Mouse (Mus musculus) stomach, postnatal 0 days (tissue): Measurements from ENCODE around the gene Hoga1.

ENCODE experiments used
- CTCF ChIP-seq: IDR thresholded peaks from 2 replicates; pipeline ENCODE4 v1.5.1; 2016; ENCODE audit warnings: antibody characterized with exemption, low read depth, mild to moderate bottlenecking, moderate library complexity
- EP300 ChIP-seq: optimal IDR thresholded peaks from 2 replicates; pipeline ENCODE3; 2016; ENCODE audit warnings: antibody characterized with exemption

DNA sequence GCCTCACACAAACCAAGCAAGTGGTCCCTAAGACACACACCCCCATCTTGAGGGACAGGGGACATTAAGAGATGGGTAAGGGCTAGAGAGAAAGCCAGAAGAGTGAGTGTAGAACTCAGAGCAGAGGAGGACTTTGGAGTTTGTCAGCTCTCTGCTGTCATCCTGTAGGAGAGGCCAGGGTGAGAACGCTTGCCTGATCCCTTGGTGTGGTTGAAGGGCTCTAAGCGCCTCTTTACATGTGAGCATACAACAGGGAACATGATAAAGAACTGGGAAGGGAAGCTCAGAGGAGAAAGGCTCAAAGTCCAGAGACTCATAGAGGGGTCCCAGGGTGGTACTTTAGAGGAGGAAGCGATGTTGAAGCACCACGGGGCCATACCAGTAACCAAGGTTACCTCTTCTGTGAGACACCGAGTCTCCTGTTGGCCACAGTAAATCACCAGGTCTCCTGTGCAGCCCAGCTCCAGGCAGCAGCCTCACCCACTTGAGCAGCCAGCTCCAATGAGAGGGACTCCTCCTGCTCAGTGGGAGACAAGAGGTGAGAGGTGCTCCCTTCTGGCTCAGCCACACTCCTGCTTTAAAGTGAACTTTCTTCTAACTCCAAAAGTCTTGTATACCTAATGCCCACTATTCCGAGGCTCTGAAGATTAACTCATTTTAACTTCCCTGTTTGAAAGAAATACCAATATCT, 11.5 kb downstream of the Hoga1 start:
- no peak for TF ChIP-seq EP300
- no peak for TF ChIP-seq CTCF
